Mouse (Mus musculus): Measurements from ENCODE around the gene Ppp1r14a. TPM values are rescaled to one million over a fixed set of nuclear protein-coding genes. Genes with fewer than 3 reads are reported as not detected.
A peak's percentile ranks its signal among the peaks of the same experiment; 100 is the strongest.

Ppp1r14a gene
- total RNA-seq, 1 experiment: 10.6 TPM

DNA sequence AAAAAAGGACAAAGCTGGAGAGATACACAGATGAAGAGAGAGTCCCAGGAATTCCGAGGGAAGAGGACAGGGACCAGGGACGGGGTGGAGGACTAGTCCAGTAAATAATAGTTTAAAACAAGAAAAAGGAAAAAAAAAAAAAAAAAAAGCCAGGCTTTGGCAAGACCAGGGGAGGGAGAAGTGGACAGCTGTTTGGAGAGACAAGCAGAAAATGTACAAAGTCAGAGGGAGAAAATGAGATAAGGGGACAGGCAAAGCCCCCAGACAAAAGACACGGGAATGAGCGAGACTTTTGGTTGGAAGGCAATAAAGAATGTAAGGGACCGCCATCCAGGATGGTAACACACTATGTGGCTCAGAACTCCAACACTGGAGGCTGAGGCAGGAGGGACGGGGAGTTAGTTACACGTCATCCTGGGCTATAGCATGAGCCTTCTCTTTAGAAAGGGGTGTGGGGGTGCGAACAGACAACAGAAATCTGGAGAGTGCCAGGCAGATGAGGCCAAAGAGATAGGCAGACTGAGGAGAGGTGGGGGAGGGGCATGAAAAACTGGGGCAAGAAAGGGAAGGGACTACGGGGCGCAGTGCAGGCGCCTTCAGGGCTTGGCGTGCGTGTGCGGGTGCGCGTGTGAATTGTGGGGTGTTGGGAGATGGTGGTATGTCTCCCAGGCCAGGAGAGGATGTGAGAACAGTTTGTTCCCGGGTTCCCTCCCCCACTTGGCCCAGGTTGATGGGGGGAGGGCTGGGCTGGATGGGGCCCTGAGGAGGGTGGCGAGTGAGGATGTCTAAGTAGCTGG lies 29.2 kb downstream of the Ppp1r14a start:
- in situ Hi-C loops (cut with MboI; ENCODE audit: low sequenced_read_pairs in 2 of 2, unreplicated experiment in 2 of 2): no loop called here
- Histone ChIP-seq H3K9me3 (ENCODE audit: control insufficient read depth, insufficient read depth, low read depth, low read length) (no peaks in the 10 kb centered on the region), H3K27ac (ENCODE audit: insufficient read depth, low read depth, low read length, poor library complexity, severe bottlenecking) (peak overlapping the region; percentile 59; the same call in 1 of the 2 replicates), H3K9ac (ENCODE audit: insufficient read depth, low read depth, low read length, poor library complexity, severe bottlenecking) (peak overlapping the region; percentile 59; the same call in 1 of the 2 replicates), H3K36me3 (ENCODE audit: control insufficient read depth, insufficient read depth, low read length, poor library complexity, severe bottlenecking) (0 out of 2 replicates have a peak, but pooled peaks cover 3% of the 10 kb centered on the region), H3K4me3 (ENCODE audit: insufficient read depth in 1 of 2, low read depth in 1 of 2, low read length in 2 of 2, poor library complexity in 1 of 2, severe bottlenecking in 1 of 2) (peak overlapping the region; percentile 20 to 43; a peak in 3 of 4 replicates), H3K4me1 (ENCODE audit: control insufficient read depth in 2 of 2, insufficient read depth in 2 of 2, low read length in 2 of 2, poor library complexity in 1 of 2) (peaks cover 16 to 59% of the 10 kb centered on the region in 2 experiments)
- DNase-seq (ENCODE audit: low read depth, low spot score): no peak
- TF ChIP-seq HCFC1 (IDR thresholded peaks at IDR 0.05; ENCODE audit: borderline replicate concordance, insufficient read depth, low read length) (no peak), CHD2 (IDR thresholded peaks at IDR 0.05; ENCODE audit: low read depth, low read length) (no peak), MAFK (IDR thresholded peaks at IDR 0.05; ENCODE audit: insufficient read depth, low read depth, low read length) (no peak), ZC3H11A (IDR thresholded peaks at IDR 0.05; ENCODE audit: borderline replicate concordance, low read depth, low read length) (no peak), ZNF384 (IDR thresholded peaks at IDR 0.05; ENCODE audit: low read depth, low read length) (no peak)

DNA sequence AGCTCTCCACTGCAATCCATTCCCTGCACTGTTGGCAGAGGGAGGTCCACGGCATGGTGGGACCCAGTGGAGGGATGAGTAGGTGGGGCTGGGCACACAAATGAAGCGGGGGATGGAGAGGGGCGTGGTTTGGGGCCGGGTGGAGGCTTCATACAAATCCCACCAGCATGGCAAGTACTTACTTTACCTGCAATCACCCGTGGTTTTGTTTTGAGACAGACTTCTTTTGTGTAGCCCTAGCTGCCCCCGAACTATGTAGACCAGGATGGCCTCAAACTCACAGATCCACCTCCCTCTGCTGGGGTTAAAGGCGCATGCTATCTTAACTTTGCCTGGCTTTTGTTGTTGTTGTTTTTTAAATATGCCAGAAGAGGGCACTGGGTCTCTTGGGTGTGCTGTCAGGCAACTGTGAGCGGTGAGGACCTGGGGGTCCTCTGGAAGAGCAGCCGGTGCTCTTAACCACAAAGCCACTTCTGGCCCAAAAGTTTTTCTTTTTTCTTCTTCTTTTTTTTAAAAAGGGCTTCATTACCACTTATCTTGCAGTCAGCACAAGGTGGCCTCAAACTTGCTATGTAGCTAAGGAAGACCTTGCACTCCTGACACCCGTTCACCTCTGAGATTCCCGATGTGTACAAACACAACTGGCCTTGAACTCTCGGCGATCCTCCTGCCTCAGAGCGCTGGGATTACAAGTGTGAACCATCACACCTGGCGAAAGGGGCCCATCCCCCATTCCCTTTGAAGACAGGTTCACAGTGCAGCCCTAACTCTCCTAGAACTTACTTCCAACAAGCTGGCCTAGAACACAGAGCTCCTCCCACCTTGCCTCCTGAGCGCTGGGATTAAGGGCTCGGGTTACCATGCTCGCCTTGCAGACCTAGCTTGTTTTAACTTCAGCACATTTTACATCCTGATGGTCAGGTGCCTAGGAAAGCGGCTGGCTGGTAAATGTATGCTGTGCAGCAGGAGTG lies 30.5 kb downstream of the Ppp1r14a start:
- H3K9ac ChIP-seq (ENCODE audit: insufficient read depth, low read depth, low read length, poor library complexity, severe bottlenecking): peak overlapping the region; percentile 59; the same call in 1 of the 2 replicates

DNA sequence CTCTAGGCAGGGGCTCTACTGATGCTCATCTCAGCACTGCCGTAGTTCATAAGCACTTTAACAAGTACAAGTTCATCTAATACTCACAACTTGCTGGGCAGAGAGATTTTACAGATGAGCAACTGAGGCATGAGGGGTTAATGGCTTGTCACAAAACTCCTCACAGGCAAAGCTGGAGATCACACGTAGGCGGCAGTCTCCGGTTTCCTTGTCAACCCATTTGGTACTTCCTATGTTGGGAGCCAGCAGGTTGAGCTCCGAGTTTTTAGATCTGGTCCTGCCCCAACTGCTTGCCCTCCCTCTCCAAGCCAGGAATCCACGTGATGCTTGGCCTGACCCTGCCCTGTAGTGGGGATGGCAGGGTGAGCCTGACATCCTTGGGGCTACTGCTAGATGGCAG lies 38.0 kb downstream of the Ppp1r14a start:
- Histone ChIP-seq H3K9me3 (ENCODE audit: control insufficient read depth, insufficient read depth, low read depth, low read length) (no peaks in the 10 kb centered on the region), H3K9ac (ENCODE audit: insufficient read depth, low read depth, low read length, poor library complexity, severe bottlenecking) (no peak overlapping the region), H3K4me1 (ENCODE audit: control insufficient read depth in 2 of 2, insufficient read depth in 2 of 2, low read length in 2 of 2, poor library complexity in 1 of 2) (peaks cover 0 to 2% of the 10 kb centered on the region in 2 experiments; a peak in 1 of 4 replicates), H3K36me3 (ENCODE audit: control insufficient read depth, insufficient read depth, low read length, poor library complexity, severe bottlenecking) (peaks cover 19% of the 10 kb centered on the region), H3K27ac (ENCODE audit: insufficient read depth, low read depth, low read length, poor library complexity, severe bottlenecking) (no peak overlapping the region), H3K4me3 (ENCODE audit: insufficient read depth in 1 of 2, low read depth in 1 of 2, low read length in 2 of 2, poor library complexity in 1 of 2, severe bottlenecking in 1 of 2) (no peak overlapping the region)
- in situ Hi-C loops (cut with MboI; ENCODE audit: low sequenced_read_pairs in 2 of 2, unreplicated experiment in 2 of 2): no loop called here
- TF ChIP-seq MAFK (IDR thresholded peaks at IDR 0.05; ENCODE audit: insufficient read depth, low read depth, low read length) (no peak), CHD2 (IDR thresholded peaks at IDR 0.05; ENCODE audit: low read depth, low read length) (no peak), ZC3H11A (IDR thresholded peaks at IDR 0.05; ENCODE audit: borderline replicate concordance, low read depth, low read length) (no peak)
- DNase-seq (ENCODE audit: low read depth, low spot score): no peak

More for the DNA sequence above, 30.5 kb downstream of the Ppp1r14a start:
- TF ChIP-seq ZNF384 (IDR thresholded peaks at IDR 0.05; ENCODE audit: low read depth, low read length) (no peak), HCFC1 (IDR thresholded peaks at IDR 0.05; ENCODE audit: borderline replicate concordance, insufficient read depth, low read length) (no peak), CHD2 (IDR thresholded peaks at IDR 0.05; ENCODE audit: low read depth, low read length) (0 out of 2 replicates have a peak, but pooled peaks have one; percentile 40)
- Histone ChIP-seq H3K4me3 (ENCODE audit: insufficient read depth in 1 of 2, low read depth in 1 of 2, low read length in 2 of 2, poor library complexity in 1 of 2, severe bottlenecking in 1 of 2) (peak overlapping the region; percentile 20 to 43; a peak in 3 of 4 replicates), H3K27ac (ENCODE audit: insufficient read depth, low read depth, low read length, poor library complexity, severe bottlenecking) (peak overlapping the region; percentile 21; the same call in 1 of the 2 replicates), H3K36me3 (ENCODE audit: control insufficient read depth, insufficient read depth, low read length, poor library complexity, severe bottlenecking) (peaks cover 9% of the 10 kb centered on the region), H3K4me1 (ENCODE audit: control insufficient read depth in 2 of 2, insufficient read depth in 2 of 2, low read length in 2 of 2, poor library complexity in 1 of 2) (peaks cover 16 to 49% of the 10 kb centered on the region in 2 experiments), H3K9me3 (ENCODE audit: control insufficient read depth, insufficient read depth, low read depth, low read length) (no peaks in the 10 kb centered on the region)
- DNase-seq (ENCODE audit: low read depth, low spot score): no peak
- in situ Hi-C loops (cut with MboI; ENCODE audit: low sequenced_read_pairs in 2 of 2, unreplicated experiment in 2 of 2): no loop called here

DNA sequence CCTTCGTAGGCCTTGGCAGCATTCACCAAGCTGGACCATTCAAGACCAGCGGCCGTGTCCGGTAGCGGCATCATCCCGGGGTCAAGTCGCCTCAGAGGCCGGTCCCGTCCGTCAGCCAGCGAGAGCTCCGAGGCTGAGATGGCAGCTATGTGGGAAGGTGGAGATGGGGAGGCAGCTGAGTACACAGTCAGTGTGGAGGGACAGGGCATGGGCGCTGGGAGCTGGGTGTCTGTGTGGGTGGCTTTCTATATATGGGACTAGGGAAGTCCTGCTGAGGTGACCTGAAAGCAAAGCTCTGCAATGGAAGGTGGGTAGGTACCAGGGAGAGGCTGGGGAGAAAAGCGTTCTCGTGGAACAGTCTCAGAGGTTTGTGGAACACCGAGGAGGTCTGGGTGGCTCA lies 39.9 kb downstream of the Ppp1r14a start:
- Histone ChIP-seq H3K4me3 (ENCODE audit: insufficient read depth in 1 of 2, low read depth in 1 of 2, low read length in 2 of 2, poor library complexity in 1 of 2, severe bottlenecking in 1 of 2) (no peak overlapping the region), H3K36me3 (ENCODE audit: control insufficient read depth, insufficient read depth, low read length, poor library complexity, severe bottlenecking) (peaks cover 21% of the 10 kb centered on the region), H3K9me3 (ENCODE audit: control insufficient read depth, insufficient read depth, low read depth, low read length) (no peaks in the 10 kb centered on the region), H3K4me1 (ENCODE audit: control insufficient read depth in 2 of 2, insufficient read depth in 2 of 2, low read length in 2 of 2, poor library complexity in 1 of 2) (peaks cover 0 to 7% of the 10 kb centered on the region in 2 experiments; a peak in 1 of 4 replicates), H3K9ac (ENCODE audit: insufficient read depth, low read depth, low read length, poor library complexity, severe bottlenecking) (no peak overlapping the region), H3K27ac (ENCODE audit: insufficient read depth, low read depth, low read length, poor library complexity, severe bottlenecking) (no peak overlapping the region)
- no peak for DNase-seq (ENCODE audit: low read depth, low spot score)
- in situ Hi-C loops (cut with MboI; ENCODE audit: low sequenced_read_pairs in 2 of 2, unreplicated experiment in 2 of 2): no loop called here
- TF ChIP-seq CHD2 (IDR thresholded peaks at IDR 0.05; ENCODE audit: low read depth, low read length): no peak
